Mouse (Mus musculus): ENCODE results near the gene Gm38392. TPM values are rescaled to one million over a fixed set of nuclear protein-coding genes. Genes with fewer than 3 reads are reported as not detected.

Gm38392 gene
- total RNA-seq, 2 experiments from 2014 or later, result 0.29 TPM; not detected in 1

- DNase-seq, result no peak
- intact Hi-C loops (cut with DNase I), result no loop called here
Observed at GRCm38 (mm10) chr3:88239446-88239845, 47.6 kb downstream of the Gm38392 start.

GRCm38 (mm10) chr3:88238866-88239391 lies 48.1 kb downstream of the Gm38392 start:
- no peak for DNase-seq
- intact Hi-C loops (cut with DNase I), result no loop called here

GRCm38 (mm10) chr3:88237556-88238194 lies 49.3 kb downstream of the Gm38392 start:
- DNase-seq, result peak in 1 of 2 experiments; percentile 48
- intact Hi-C loops (cut with DNase I), result no loop called here

GRCm38 (mm10) chr3:88237161-88237555 lies 49.9 kb downstream of the Gm38392 start:
- intact Hi-C loops (cut with DNase I), result no loop called here
- DNase-seq, result no peak

- intact Hi-C loops (cut with DNase I), result no loop called here
- DNase-seq, result no peak
Observed at GRCm38 (mm10) chr3:88235616-88236015, 51.4 kb downstream of the Gm38392 start.

- DNase-seq, result no peak
- intact Hi-C loops (cut with DNase I), result no loop called here
Observed at GRCm38 (mm10) chr3:88235216-88235615, 51.8 kb downstream of the Gm38392 start.

- no peak for DNase-seq
- intact Hi-C loops (cut with DNase I), result no loop called here
Observed at GRCm38 (mm10) chr3:88234041-88234440, 53.0 kb downstream of the Gm38392 start.

- intact Hi-C loops (cut with DNase I), result no loop called here
- no peak for DNase-seq
Observed at GRCm38 (mm10) chr3:88232851-88233649, 54.0 kb downstream of the Gm38392 start.

GRCm38 (mm10) chr3:88232301-88232702 lies 54.7 kb downstream of the Gm38392 start:
- no peak for DNase-seq
- intact Hi-C loops (cut with DNase I), result no loop called here

- no peak for DNase-seq
- intact Hi-C loops (cut with DNase I), result no loop called here
Observed at GRCm38 (mm10) chr3:88231061-88231641, 55.9 kb downstream of the Gm38392 start.

GRCm38 (mm10) chr3:88230262-88231047 lies 56.6 kb downstream of the Gm38392 start:
- intact Hi-C loops (cut with DNase I), result no loop called here
- DNase-seq, result no peak

- DNase-seq, result no peak
- intact Hi-C loops (cut with DNase I), result no loop called here
Observed at GRCm38 (mm10) chr3:88229526-88229925, 57.5 kb downstream of the Gm38392 start.

GRCm38 (mm10) chr3:88228906-88229305 lies 58.1 kb downstream of the Gm38392 start:
- peak; percentile 20 to 33 for DNase-seq
- intact Hi-C loops (cut with DNase I), result no loop called here

GRCm38 (mm10) chr3:88227976-88228375 lies 59.0 kb downstream of the Gm38392 start:
- DNase-seq, result no peak

GRCm38 (mm10) chr3:88227260-88227659 lies 59.8 kb downstream of the Gm38392 start:
- no peak for DNase-seq
- intact Hi-C loops (cut with DNase I), result no loop called here

More at GRCm38 (mm10) chr3:88227976-88228375, 59.0 kb downstream of the Gm38392 start:
- intact Hi-C loops (cut with DNase I), result no loop called here

GRCm38 (mm10) chr3:88226101-88226845 lies 60.7 kb downstream of the Gm38392 start:
- DNase-seq, result no peak
- intact Hi-C loops (cut with DNase I), result no loop called here

GRCm38 (mm10) chr3:88224929-88225328 lies 62.1 kb downstream of the Gm38392 start:
- intact Hi-C loops (cut with DNase I), result no loop called here
- no peak for DNase-seq

- intact Hi-C loops (cut with DNase I), result no loop called here
- no peak for DNase-seq
Observed at GRCm38 (mm10) chr3:88222446-88222845, 64.6 kb downstream of the Gm38392 start.

GRCm38 (mm10) chr3:88221519-88222390 lies 65.3 kb downstream of the Gm38392 start:
- DNase-seq, result no peak
- intact Hi-C loops (cut with DNase I), result no loop called here

Data from heart, postnatal 10 days (tissue).